Mouse (Mus musculus) CH12F3 (cell line): ENCODE results near the gene Ndufc1.
"Not testable (repeated sequence)": the region's sequence is repeated elsewhere in the genome, so short reads cannot be mapped to it uniquely, and the experiment has no call there.

ENCODE experiments used
- in situ Hi-C: fragments of 300-500 bp; cut with MboI; formaldehyde crosslinking; loops from 2 replicates; pipeline ENCODE4 v1.14.3; 2020; ENCODE audit warnings: low sequenced_read_pairs

Ndufc1 gene

GRCm38 (mm10) chr3:51396219-51397068 lies 12.3 kb downstream of the Ndufc1 start, which contains the start of gene Mgarp:
Gene Mgarp (minus strand): TSS chr3:51396738.
- in situ Hi-C loops, result no loop called here

GRCm38 (mm10) chr3:51395461-51396145 lies 13.2 kb downstream of the Ndufc1 start:
- in situ Hi-C loops, result no loop called here

GRCm38 (mm10) chr3:51394881-51395280 lies 13.9 kb downstream of the Ndufc1 start:
- in situ Hi-C loops, result no loop called here

- in situ Hi-C loops, result no loop called here
These were observed 15.1 kb downstream of the Ndufc1 start for GRCm38 (mm10) chr3:51393651-51394050.

- in situ Hi-C loops, result not testable (repeated sequence)
These were observed 15.8 kb downstream of the Ndufc1 start for GRCm38 (mm10) chr3:51393018-51393417.

GRCm38 (mm10) chr3:51391591-51391990 lies 17.2 kb downstream of the Ndufc1 start:
- in situ Hi-C loops, result no loop called here

GRCm38 (mm10) chr3:51391095-51391494 lies 17.7 kb downstream of the Ndufc1 start:
- in situ Hi-C loops, result no loop called here

- in situ Hi-C loops, result no loop called here
These were observed 19.9 kb downstream of the Ndufc1 start for GRCm38 (mm10) chr3:51388904-51389303.

GRCm38 (mm10) chr3:51387868-51388381 lies 20.9 kb downstream of the Ndufc1 start:
- in situ Hi-C loops, result no loop called here

- in situ Hi-C loops, result no loop called here
These were observed 21.7 kb downstream of the Ndufc1 start for GRCm38 (mm10) chr3:51387134-51387451.

- in situ Hi-C loops, result no loop called here
These were observed 22.2 kb downstream of the Ndufc1 start for GRCm38 (mm10) chr3:51386441-51387133.

- in situ Hi-C loops, result no loop called here
These were observed 25.4 kb downstream of the Ndufc1 start for GRCm38 (mm10) chr3:51383409-51383808.

- in situ Hi-C loops, result no loop called here
These were observed 28.2 kb downstream of the Ndufc1 start for GRCm38 (mm10) chr3:51380660-51381014.

- in situ Hi-C loops, result no loop called here
These were observed 28.8 kb downstream of the Ndufc1 start for GRCm38 (mm10) chr3:51379786-51380659.

- in situ Hi-C loops, result no loop called here
These were observed 30.2 kb downstream of the Ndufc1 start for GRCm38 (mm10) chr3:51378665-51378946.

- in situ Hi-C loops, result no loop called here
These were observed 30.7 kb downstream of the Ndufc1 start for GRCm38 (mm10) chr3:51377878-51378664.

GRCm38 (mm10) chr3:51375307-51376265 lies 33.2 kb downstream of the Ndufc1 start:
- in situ Hi-C loops, result no loop called here

GRCm38 (mm10) chr3:51373544-51373943 lies 35.2 kb downstream of the Ndufc1 start:
- in situ Hi-C loops, result no loop called here

- in situ Hi-C loops, result no loop called here
These were observed 35.9 kb downstream of the Ndufc1 start for GRCm38 (mm10) chr3:51372883-51373282.
